Mouse (Mus musculus): ENCODE measurements around the gene Myh6. TPM values are rescaled to one million over a fixed set of nuclear protein-coding genes. Genes with fewer than 3 reads are reported as not detected.

Myh6 gene
- polyA plus RNA-seq, 1 experiment: 0.17 TPM

- H3K4me1 ChIP-seq (ENCODE audit: control insufficient read depth, insufficient read depth, low read length): peaks cover 12% of the 10 kb centered on the region
- TF ChIP-seq CTCF (IDR thresholded peaks at IDR 0.05; ENCODE audit: extremely low read depth, insufficient read depth, low read length) (no peak), POLR2A (IDR thresholded peaks at IDR 0.05; ENCODE audit: extremely low read depth, insufficient read depth, low read length) (no peak)
- H3K4me3 ChIP-seq (ENCODE audit: insufficient read depth, low read length): no peak overlapping the region
- H3K27ac ChIP-seq (ENCODE audit: insufficient read depth, low read length): no peak overlapping the region
Measured at GRCm38 (mm10) chr14:54908682-54909081, 58.0 kb downstream of the Myh6 start.

DNA sequence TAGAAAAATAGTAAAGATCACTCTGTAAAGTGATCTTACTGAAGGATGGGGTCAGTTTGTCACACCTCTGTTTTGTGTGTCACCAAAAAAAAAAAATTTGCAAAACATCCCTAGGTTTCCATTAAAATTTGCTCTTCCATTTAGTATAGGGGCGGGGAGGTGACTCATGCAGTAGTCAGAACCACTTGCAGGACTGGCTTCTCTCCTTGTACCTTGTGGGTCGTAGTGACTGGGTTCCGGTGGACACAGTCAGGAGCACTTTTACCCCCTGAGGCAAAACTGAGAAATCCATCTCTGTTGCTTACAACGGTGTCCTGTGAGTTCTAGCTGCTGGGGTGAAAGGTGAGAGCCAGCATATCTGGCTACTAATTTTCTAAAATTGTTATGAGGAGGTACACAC lies 63.1 kb downstream of the Myh6 start:
- Histone ChIP-seq H3K4me3 (ENCODE audit: insufficient read depth, low read length) (no peak overlapping the region), H3K4me1 (ENCODE audit: control insufficient read depth, insufficient read depth, low read length) (no peaks in the 10 kb centered on the region), H3K27ac (ENCODE audit: insufficient read depth, low read length) (no peak overlapping the region)
- no peak for TF ChIP-seq CTCF (IDR thresholded peaks at IDR 0.05; ENCODE audit: extremely low read depth, insufficient read depth, low read length)
- no peak for TF ChIP-seq POLR2A (IDR thresholded peaks at IDR 0.05; ENCODE audit: extremely low read depth, insufficient read depth, low read length)

GRCm38 (mm10) chr14:54900383-54900782 lies 66.3 kb downstream of the Myh6 start:
- no peak for TF ChIP-seq POLR2A (IDR thresholded peaks at IDR 0.05; ENCODE audit: extremely low read depth, insufficient read depth, low read length)
- peak; percentile 61 for TF ChIP-seq CTCF (IDR thresholded peaks at IDR 0.05; ENCODE audit: extremely low read depth, insufficient read depth, low read length)
- Histone ChIP-seq H3K27ac (ENCODE audit: insufficient read depth, low read length) (no peak overlapping the region), H3K4me1 (ENCODE audit: control insufficient read depth, insufficient read depth, low read length) (no peaks in the 10 kb centered on the region), H3K4me3 (ENCODE audit: insufficient read depth, low read length) (no peak overlapping the region)

DNA sequence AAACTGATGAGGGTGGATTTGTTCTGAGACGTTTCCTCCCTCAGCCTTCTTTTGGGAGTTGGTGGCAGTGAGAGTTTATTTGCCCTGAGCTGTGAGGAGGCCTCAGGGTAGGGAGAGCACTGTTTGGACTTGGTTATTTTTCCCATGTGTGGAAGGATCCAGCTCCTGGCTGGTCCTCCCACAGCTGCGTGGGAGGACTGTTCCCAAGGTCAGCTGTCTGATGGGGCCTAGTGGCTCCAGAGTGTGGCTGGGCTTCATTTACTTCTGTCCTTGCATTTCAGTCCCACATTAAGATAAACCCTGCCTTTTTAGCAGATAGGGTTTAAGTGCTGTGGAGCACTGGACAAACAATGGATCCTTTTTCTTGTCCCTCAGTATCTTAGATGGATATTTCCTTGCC lies 69.3 kb downstream of the Myh6 start:
- no peak overlapping the region for H3K27ac ChIP-seq (ENCODE audit: insufficient read depth, low read length)
- no peak for TF ChIP-seq CTCF (IDR thresholded peaks at IDR 0.05; ENCODE audit: extremely low read depth, insufficient read depth, low read length)
- H3K4me3 ChIP-seq (ENCODE audit: insufficient read depth, low read length): no peak overlapping the region
- no peaks in the 10 kb centered on the region for H3K4me1 ChIP-seq (ENCODE audit: control insufficient read depth, insufficient read depth, low read length)

DNA sequence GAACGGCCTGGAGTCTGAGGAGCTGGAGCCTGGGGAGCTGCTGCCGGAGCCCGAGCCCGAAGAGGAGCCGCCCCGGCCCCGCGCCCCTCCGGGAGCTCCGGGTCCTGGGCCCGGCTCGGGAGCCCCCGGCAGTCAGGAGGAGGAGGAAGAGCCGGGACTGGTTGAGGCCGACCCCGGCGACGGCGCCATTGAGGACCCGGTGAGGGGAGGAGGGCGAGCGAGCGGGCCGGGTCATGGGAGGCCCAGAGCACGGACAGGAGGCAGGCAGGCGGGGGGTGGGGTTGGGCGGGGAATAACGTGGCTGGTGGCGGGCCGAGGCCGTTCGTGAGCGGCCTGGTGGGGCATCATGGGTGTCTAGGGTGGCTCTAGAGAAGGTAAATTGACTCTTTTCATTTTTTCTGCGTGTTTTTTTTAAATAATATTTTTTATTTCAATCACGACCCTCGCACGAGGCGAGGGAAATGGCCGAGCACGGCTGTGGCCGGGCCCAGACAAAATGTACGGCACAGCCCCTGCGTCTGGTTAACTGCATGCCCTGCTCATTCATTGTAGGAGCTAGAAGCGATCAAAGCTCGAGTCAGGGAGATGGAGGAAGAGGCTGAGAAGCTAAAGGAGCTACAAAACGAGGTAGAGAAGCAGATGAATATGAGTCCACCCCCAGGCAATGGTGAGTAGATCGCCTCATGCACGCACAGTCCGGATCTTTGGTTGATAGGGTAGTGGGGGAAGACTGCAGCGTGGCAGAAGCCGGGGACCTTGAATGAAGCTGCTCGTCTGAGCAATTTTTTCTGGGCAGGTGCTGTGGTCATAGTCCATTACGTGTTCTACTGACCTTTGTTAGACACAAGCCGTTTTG lies 72.2 kb downstream of the Myh6 start:
- Histone ChIP-seq H3K4me3 (ENCODE audit: insufficient read depth, low read length) (peak overlapping the region; percentile 89), H3K27ac (ENCODE audit: insufficient read depth, low read length) (no peak overlapping the region), H3K4me1 (ENCODE audit: control insufficient read depth, insufficient read depth, low read length) (no peaks in the 10 kb centered on the region)
- TF ChIP-seq POLR2A (IDR thresholded peaks at IDR 0.05; ENCODE audit: extremely low read depth, insufficient read depth, low read length) (no peak), CTCF (IDR thresholded peaks at IDR 0.05; ENCODE audit: extremely low read depth, insufficient read depth, low read length) (no peak)

GRCm38 (mm10) chr14:54893651-54894181 lies 73.0 kb downstream of the Myh6 start:
- Histone ChIP-seq H3K4me3 (ENCODE audit: insufficient read depth, low read length) (peak overlapping the region; percentile 20), H3K27ac (ENCODE audit: insufficient read depth, low read length) (no peak overlapping the region), H3K4me1 (ENCODE audit: control insufficient read depth, insufficient read depth, low read length) (no peaks in the 10 kb centered on the region)
- peak; percentile 94 for TF ChIP-seq POLR2A (IDR thresholded peaks at IDR 0.05; ENCODE audit: extremely low read depth, insufficient read depth, low read length)
- no peak for TF ChIP-seq CTCF (IDR thresholded peaks at IDR 0.05; ENCODE audit: extremely low read depth, insufficient read depth, low read length)

DNA sequence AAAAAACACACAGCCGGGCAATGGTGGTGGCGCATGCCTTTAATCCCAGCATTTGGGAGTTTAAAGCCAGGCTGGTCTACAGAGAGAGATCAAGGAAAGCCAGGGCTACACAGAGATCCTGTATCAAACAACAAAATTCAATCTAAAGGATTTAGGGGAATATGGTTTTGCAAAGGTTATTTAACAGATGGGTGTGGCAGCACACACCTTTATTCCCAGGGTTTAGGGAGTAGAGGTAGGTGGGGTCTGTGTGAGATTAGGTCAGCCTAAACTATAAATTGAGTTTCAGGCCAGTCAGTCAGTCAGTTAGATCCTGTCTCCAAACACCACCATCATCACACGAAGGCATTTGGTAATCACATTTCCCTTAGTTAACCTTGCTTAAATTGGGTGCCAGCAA lies 74.5 kb downstream of the Myh6 start, which contains the start of gene Pabpn1:
TSS of gene Pabpn1 (plus strand) at position 301 of the 400 bp plus-strand sequence.
- Histone ChIP-seq H3K4me3 (ENCODE audit: insufficient read depth, low read length) (peak within 1 kb of the TSS; percentile 20; the same call in 1 of the 2 replicates), H3K27ac (ENCODE audit: insufficient read depth, low read length) (no peak within 1 kb of the TSS), H3K4me1 (ENCODE audit: control insufficient read depth, insufficient read depth, low read length) (no peaks in the 10 kb centered on the region)
- TF ChIP-seq POLR2A (IDR thresholded peaks at IDR 0.05; ENCODE audit: extremely low read depth, insufficient read depth, low read length): no peak
- no peak for TF ChIP-seq CTCF (IDR thresholded peaks at IDR 0.05; ENCODE audit: extremely low read depth, insufficient read depth, low read length)

Other genes starting within 250 kb of the Myh6 start
- gene Slc7a8, start 185.0 kb downstream of the Myh6 start, polyA plus RNA-seq (2012; rRNA removed): 51.3 and 54.7 TPM in 2 replicates
- not detected in 2 replicates for gene Rnf212b, start 152.8 kb downstream of the Myh6 start, polyA plus RNA-seq (2012; rRNA removed)
- gene Homez, start 96.0 kb downstream of the Myh6 start, polyA plus RNA-seq (2012; rRNA removed): 9.6 TPM in 2 replicates
- 15.7 and 16.1 TPM in 2 replicates for gene Ppp1r3e, start 89.4 kb downstream of the Myh6 start, polyA plus RNA-seq (2012; rRNA removed)
- 109 and 115 TPM in 2 replicates for gene Bcl2l2, start 83.5 kb downstream of the Myh6 start, polyA plus RNA-seq (2012; rRNA removed)
- gene Gm20521, start 83.5 kb downstream of the Myh6 start, polyA plus RNA-seq (2012; rRNA removed): 0.15 and 0.50 TPM in 2 replicates
- 414 and 456 TPM in 2 replicates for gene Pabpn1, start 74.4 kb downstream of the Myh6 start, polyA plus RNA-seq (2012; rRNA removed)
- gene Slc22a17, start 53.8 kb downstream of the Myh6 start, polyA plus RNA-seq (2012; rRNA removed): 776 and 795 TPM in 2 replicates
- 7.5 and 8.2 TPM in 2 replicates for gene Efs, start 40.8 kb downstream of the Myh6 start, polyA plus RNA-seq (2012; rRNA removed)
- gene Il25, start 34.2 kb downstream of the Myh6 start, polyA plus RNA-seq (2012; rRNA removed): 0.13 and 0.17 TPM in 2 replicates
- 136 and 169 TPM in 2 replicates for gene Cmtm5, start 30.7 kb downstream of the Myh6 start, polyA plus RNA-seq (2012; rRNA removed)
- gene Gm17428, start 10.0 kb upstream of the Myh6 start, polyA plus RNA-seq (2012; rRNA removed): not detected in 2 replicates
- 29.0 and 34.8 TPM in 2 replicates for gene Myh7, start 27.7 kb upstream of the Myh6 start, polyA plus RNA-seq (2012; rRNA removed)
- 35.3 and 38.6 TPM in 2 replicates for gene Ngdn, start 48.5 kb upstream of the Myh6 start, polyA plus RNA-seq (2012; rRNA removed)
- 13.0 and 13.1 TPM in 2 replicates for gene Zfhx2, start 125.4 kb upstream of the Myh6 start, polyA plus RNA-seq (2012; rRNA removed)
- gene Thtpa, start 127.9 kb upstream of the Myh6 start, polyA plus RNA-seq (2012; rRNA removed): 13.8 and 14.5 TPM in 2 replicates
- 14.7 and 15.4 TPM in 2 replicates for gene Ap1g2, start 139.7 kb upstream of the Myh6 start, polyA plus RNA-seq (2012; rRNA removed)
- gene Jph4, start 150.0 kb upstream of the Myh6 start, polyA plus RNA-seq (2012; rRNA removed): 244 and 247 TPM in 2 replicates

Measured in cortical plate, adult 2 months (tissue).